20 mouse cellular contexts compared by ENCODE assay signal in the genomic region with DNA sequence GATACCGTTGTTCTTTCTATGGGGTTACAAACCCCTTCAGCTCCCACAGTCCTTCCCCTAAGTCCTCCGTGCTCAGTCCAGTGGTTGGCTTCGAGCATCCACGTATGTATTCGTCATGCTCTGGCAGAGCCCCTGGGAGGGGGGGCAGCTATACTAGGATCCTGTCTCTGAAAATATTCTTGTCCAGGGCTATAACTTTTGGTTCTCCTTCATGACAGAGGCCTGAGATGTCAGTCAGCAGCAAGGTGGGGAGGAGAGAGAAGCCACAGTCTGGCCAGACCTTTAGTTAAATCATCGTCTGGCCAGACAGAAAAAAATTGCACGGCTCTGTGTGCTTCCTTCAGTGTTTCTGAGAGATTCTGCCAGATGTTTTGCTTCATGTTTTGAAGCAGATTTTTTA. TPM values are rescaled to one million over a fixed set of nuclear protein-coding genes. Genes with fewer than 3 reads are reported as not detected.
DNase-seq lines count a peak whose midpoint lies in the region; ATAC-seq lines count a peak whose summit lies in the region.
"Had no signal": no experiment of that assay in that cellular context is flagged by ENCODE, and none has a peak within 500 bp of the region (broad histone marks: within the 10 kb centered on the region; RNA-seq: fewer than 3 reads in every experiment).

No protein-coding gene starts in this region.

- no peak for DNase-seq in heart, postnatal 36 days
- DNase-seq in NIH3T3 (ENCODE audit: low read depth) = peak; percentile 88
- no peak for DNase-seq in urinary bladder, postnatal 36 days (ENCODE audit: low spot score in 2 of 2)
- no peak for DNase-seq in gastrocnemius, postnatal 36 days
- DNase-seq: adrenal gland, postnatal 10 days; cerebellum, adult 8-10 months; gastrocnemius, postnatal 25 days; left cerebral cortex, postnatal 4 days; lung, adult 18-20 months; lung, postnatal 10 days had no signal

- H3K36me3 ChIP-seq in heart, embryonic 12.5 days = no peaks in the 10 kb centered on the region
- no peaks in the 10 kb centered on the region for H3K36me3 ChIP-seq in embryonic facial prominence, embryonic 15.5 days
- H3K36me3 ChIP-seq in stomach, embryonic 14.5 days (ENCODE audit: control insufficient read depth, insufficient read depth, low read length) = no peaks in the 10 kb centered on the region
- H3K36me3 ChIP-seq: heart, embryonic 10.5 days; hindbrain, embryonic 12.5 days; kidney, embryonic 15.5 days; liver, embryonic 12.5 days; neural tube, embryonic 15.5 days had no signal

- H3K4me2 ChIP-seq in heart, embryonic 12.5 days = no peak overlapping the region
- peak overlapping the region; percentile 3; the same call in 1 of the 2 replicates for H3K4me2 ChIP-seq in embryonic facial prominence, embryonic 15.5 days (replicated peaks)
- no peak overlapping the region for H3K4me2 ChIP-seq in stomach, embryonic 14.5 days (replicated peaks; ENCODE audit: low read depth, low read length)
- H3K4me2 ChIP-seq: hindbrain, embryonic 12.5 days; kidney, embryonic 15.5 days; liver, embryonic 12.5 days; midbrain, embryonic 11.5 days; neural tube, embryonic 15.5 days had no signal

- H3K4me3 ChIP-seq in heart, embryonic 12.5 days = no peak overlapping the region
- no peak overlapping the region for H3K4me3 ChIP-seq in embryonic facial prominence, embryonic 15.5 days (replicated peaks)
- no peak overlapping the region for H3K4me3 ChIP-seq in stomach, embryonic 14.5 days (ENCODE audit: low read depth, low read length)
- H3K4me3 ChIP-seq: heart, embryonic 10.5 days; hindbrain, embryonic 12.5 days; kidney, embryonic 15.5 days; liver, embryonic 12.5 days; neural tube, embryonic 15.5 days had no signal

- H3K4me1 ChIP-seq in heart, embryonic 12.5 days (replicated peaks) = peaks cover 4% of the 10 kb centered on the region; the same call in 1 of the 2 replicates
- H3K4me1 ChIP-seq in embryonic facial prominence, embryonic 15.5 days = peaks cover 7% of the 10 kb centered on the region
- no peaks in the 10 kb centered on the region for H3K4me1 ChIP-seq in stomach, embryonic 14.5 days (ENCODE audit: control insufficient read depth, insufficient read depth, low read length)
- H3K4me1 ChIP-seq: heart, embryonic 10.5 days; hindbrain, embryonic 12.5 days; kidney, embryonic 15.5 days had no signal

- H3K27ac ChIP-seq in heart, embryonic 12.5 days (ENCODE audit: poor library complexity, severe bottlenecking) = peak overlapping the region; percentile 36; the same call in 1 of the 2 replicates
- H3K27ac ChIP-seq in embryonic facial prominence, embryonic 15.5 days (replicated peaks) = 0 out of 2 replicates have a peak overlapping the region, but pooled peaks have one; percentile 22
- H3K27ac ChIP-seq in stomach, embryonic 14.5 days (ENCODE audit: low read length) = 0 out of 2 replicates have a peak overlapping the region, but pooled peaks have one; percentile 33
- H3K27ac ChIP-seq: heart, embryonic 10.5 days; hindbrain, embryonic 12.5 days; kidney, embryonic 15.5 days; liver, embryonic 12.5 days; neural tube, embryonic 15.5 days had no signal

- H3K9ac ChIP-seq in heart, embryonic 12.5 days = no peak overlapping the region
- H3K9ac ChIP-seq in embryonic facial prominence, embryonic 15.5 days = no peak overlapping the region
- H3K9ac ChIP-seq in stomach, embryonic 14.5 days (replicated peaks; ENCODE audit: low read depth, low read length) = no peak overlapping the region
- H3K9ac ChIP-seq: hindbrain, embryonic 12.5 days; kidney, embryonic 15.5 days; liver, embryonic 12.5 days; neural tube, embryonic 15.5 days had no signal

- WGBS in heart, embryonic 12.5 days = 61% methylated on average over 7 of the region's 7 CpGs
- WGBS in embryonic facial prominence, embryonic 15.5 days = 36% methylated on average over 7 of the region's 7 CpGs
- 43% methylated on average over 7 of the region's 7 CpGs for WGBS in stomach, embryonic 14.5 days

- intact Hi-C loops in heart, postnatal 36 days (cut with DNase I) = no loop called here
- intact Hi-C loops in gastrocnemius, postnatal 36 days (cut with DNase I) = no loop called here

- peaks cover 4% of the 10 kb centered on the region; the same call in 1 of the 2 replicates for H3K9me3 ChIP-seq in heart, embryonic 12.5 days (replicated peaks)
- no peaks in the 10 kb centered on the region for H3K9me3 ChIP-seq in embryonic facial prominence, embryonic 15.5 days (replicated peaks)
- no peaks in the 10 kb centered on the region for H3K9me3 ChIP-seq in stomach, embryonic 14.5 days (ENCODE audit: control insufficient read depth, low read depth, low read length)
- H3K9me3 ChIP-seq: heart, embryonic 10.5 days; hindbrain, embryonic 12.5 days; kidney, embryonic 15.5 days; liver, embryonic 12.5 days; neural tube, embryonic 15.5 days had no signal

- ATAC-seq in heart, embryonic 12.5 days (ENCODE audit: insufficient number of reproducible peaks, low FRiP score) = no peak
- ATAC-seq in embryonic facial prominence, embryonic 15.5 days (ENCODE audit: insufficient number of reproducible peaks, low FRiP score, low TSS enrichment, low read depth) = no peak
- no peak for ATAC-seq in stomach, embryonic 14.5 days (ENCODE audit: insufficient number of reproducible peaks, insufficient read depth, low FRiP score, low read depth)
- ATAC-seq: intestine, postnatal 0 days; liver, embryonic 12.5 days had no signal

- H3K27me3 ChIP-seq in heart, embryonic 12.5 days (replicated peaks) = no peaks in the 10 kb centered on the region
- H3K27me3 ChIP-seq in embryonic facial prominence, embryonic 15.5 days = no peaks in the 10 kb centered on the region
- H3K27me3 ChIP-seq in stomach, embryonic 14.5 days (ENCODE audit: control insufficient read depth, insufficient read depth, low read length) = no peaks in the 10 kb centered on the region
- H3K27me3 ChIP-seq: hindbrain, embryonic 12.5 days; kidney, embryonic 15.5 days; liver, embryonic 12.5 days; neural tube, embryonic 15.5 days had no signal

RNA-seq across cellular contexts. Expression of a gene that starts 5.2 kb away (rescaled TPM):
- polyA plus RNA-seq in heart, embryonic 12.5 days (2016; fragmentation: Nextera tagmentation; extraction: Ambion mirVana) = 12.4 and 13.5 TPM in 2 replicates
- 10 to 100 TPM; 77.4 to 81.4 TPM for total RNA-seq in heart, postnatal 36 days (2021)
- 4.6 and 4.9 TPM in 2 replicates for polyA plus RNA-seq in embryonic facial prominence, embryonic 15.5 days (2015; fragmentation: Nextera tagmentation; extraction: Ambion mirVana)
- 6.3 and 7.1 TPM in 2 replicates for polyA plus RNA-seq in stomach, embryonic 14.5 days (2014; fragmentation: Nextera tagmentation; extraction: Ambion mirVana)
- 10 to 100 TPM; 11.4 to 11.7 TPM for total RNA-seq in gastrocnemius, postnatal 36 days (2021)
